Mouse (Mus musculus): ENCODE measurements around the gene Stard9. TPM values are rescaled to one million over a fixed set of nuclear protein-coding genes. Genes with fewer than 3 reads are reported as not detected.
A peak's percentile ranks its signal among the peaks of the same experiment; 100 is the strongest.

Stard9 gene
- total RNA-seq (2014; rRNA removed), result 3.3 and 4.4 TPM in 2 replicates
- 0.78 and 1.4 TPM in 2 replicates for polyA plus RNA-seq (2012; rRNA removed)

GRCm38 (mm10) chr2:120628886-120629735 lies at the start of gene Stard9:
Gene Stard9, plus strand, starts transcription at chr2:120629121.
- Histone ChIP-seq H3K9ac (ENCODE audit: low read depth, low read length) (peak within 1 kb of the TSS; percentile 55), H3K4me3 (ENCODE audit: insufficient read depth, low read depth, low read length) (peak within 1 kb of the TSS; percentile 72), H3K4me1 (ENCODE audit: control insufficient read depth, insufficient read depth, low read length) (0 out of 2 replicates have a peak, but pooled peaks cover 1% of the 10 kb centered on the region), H3K27me3 (ENCODE audit: control insufficient read depth, insufficient read depth, low read length) (no peaks in the 10 kb centered on the region), H3K36me3 (ENCODE audit: control insufficient read depth, insufficient read depth, low read length) (no peaks in the 10 kb centered on the region), H3K27ac (replicated peaks; ENCODE audit: insufficient read depth, low read depth, low read length) (peak within 1 kb of the TSS; percentile 13; the same call in 1 of the 2 replicates), H3K79me2 (ENCODE audit: control insufficient read depth, insufficient read depth, low read length) (no peaks in the 10 kb centered on the region)
- peak; percentile 88 for DNase-seq (ENCODE audit: extremely low read depth, low read depth, low spot score)
- 6% methylated on average over 36 of the region's 36 CpGs for WGBS
- TF ChIP-seq POLR2A (IDR thresholded peaks at IDR 0.05; ENCODE audit: extremely low read depth, insufficient read depth, low read length) (no peak), CTCF (IDR thresholded peaks at IDR 0.05; ENCODE audit: low read depth, low read length) (no peak)

- Histone ChIP-seq H3K4me1 (ENCODE audit: control insufficient read depth, insufficient read depth, low read length) (no peaks in the 10 kb centered on the region), H3K79me2 (ENCODE audit: control insufficient read depth, insufficient read depth, low read length) (no peaks in the 10 kb centered on the region), H3K27ac (replicated peaks; ENCODE audit: insufficient read depth, low read depth, low read length) (no peak overlapping the region), H3K36me3 (ENCODE audit: control insufficient read depth, insufficient read depth, low read length) (peaks cover 39% of the 10 kb centered on the region), H3K27me3 (ENCODE audit: control insufficient read depth, insufficient read depth, low read length) (no peaks in the 10 kb centered on the region), H3K4me3 (ENCODE audit: insufficient read depth, low read depth, low read length) (no peak overlapping the region), H3K9ac (ENCODE audit: low read depth, low read length) (no peak overlapping the region)
- DNase-seq (ENCODE audit: extremely low read depth, low read depth, low spot score), result no peak
- WGBS, result 94% methylated on average over 5 of the region's 5 CpGs
- TF ChIP-seq CTCF (IDR thresholded peaks at IDR 0.05; ENCODE audit: low read depth, low read length) (no peak), POLR2A (IDR thresholded peaks at IDR 0.05; ENCODE audit: extremely low read depth, insufficient read depth, low read length) (no peak)
Observed at GRCm38 (mm10) chr2:120589759-120590158, 39.2 kb upstream of the Stard9 start.

- 93% methylated on average over 1 of the region's 1 CpGs for WGBS
- no peak overlapping the region for H3K4me3 ChIP-seq (ENCODE audit: insufficient read depth, low read depth, low read length)
- no peaks in the 10 kb centered on the region for H3K79me2 ChIP-seq (ENCODE audit: control insufficient read depth, insufficient read depth, low read length)
- DNase-seq (ENCODE audit: extremely low read depth, low read depth, low spot score), result no peak
- no peak overlapping the region for H3K9ac ChIP-seq (ENCODE audit: low read depth, low read length)
- H3K4me1 ChIP-seq (ENCODE audit: control insufficient read depth, insufficient read depth, low read length), result no peaks in the 10 kb centered on the region
- peaks cover 39% of the 10 kb centered on the region for H3K36me3 ChIP-seq (ENCODE audit: control insufficient read depth, insufficient read depth, low read length)
- H3K27ac ChIP-seq (replicated peaks; ENCODE audit: insufficient read depth, low read depth, low read length), result no peak overlapping the region
- H3K27me3 ChIP-seq (ENCODE audit: control insufficient read depth, insufficient read depth, low read length), result no peaks in the 10 kb centered on the region
- TF ChIP-seq POLR2A (IDR thresholded peaks at IDR 0.05; ENCODE audit: extremely low read depth, insufficient read depth, low read length), result no peak
- TF ChIP-seq CTCF (IDR thresholded peaks at IDR 0.05; ENCODE audit: low read depth, low read length), result no peak
Observed at GRCm38 (mm10) chr2:120592227-120592626, 36.7 kb upstream of the Stard9 start.

DNA sequence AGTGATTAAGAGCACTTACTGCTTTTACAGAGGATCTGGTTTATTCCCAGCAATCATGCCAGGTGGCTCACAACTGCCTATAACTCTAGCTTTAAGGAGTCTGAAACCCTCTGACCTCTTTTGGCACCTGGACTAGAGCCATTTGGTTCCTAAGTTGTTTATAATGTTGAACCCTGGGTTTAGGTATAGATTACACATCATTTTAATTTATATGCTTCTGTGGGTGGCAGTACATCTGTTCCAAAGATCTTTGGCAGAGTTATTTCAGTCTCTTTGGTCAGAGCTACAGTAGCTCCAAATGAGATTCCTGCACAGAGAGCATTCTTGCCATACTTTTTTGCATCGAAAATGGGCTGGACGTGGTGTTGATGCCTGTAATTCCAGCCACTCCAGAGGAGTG lies 31.2 kb upstream of the Stard9 start:
- peaks cover 56% of the 10 kb centered on the region for H3K36me3 ChIP-seq (ENCODE audit: control insufficient read depth, insufficient read depth, low read length)
- H3K79me2 ChIP-seq (ENCODE audit: control insufficient read depth, insufficient read depth, low read length), result no peaks in the 10 kb centered on the region
- no peak for DNase-seq (ENCODE audit: extremely low read depth, low read depth, low spot score)
- H3K27ac ChIP-seq (replicated peaks; ENCODE audit: insufficient read depth, low read depth, low read length), result no peak overlapping the region
- H3K27me3 ChIP-seq (ENCODE audit: control insufficient read depth, insufficient read depth, low read length), result no peaks in the 10 kb centered on the region
- no peaks in the 10 kb centered on the region for H3K4me1 ChIP-seq (ENCODE audit: control insufficient read depth, insufficient read depth, low read length)
- H3K9ac ChIP-seq (ENCODE audit: low read depth, low read length), result no peak overlapping the region
- 95% methylated on average over 2 of the region's 2 CpGs for WGBS
- no peak for TF ChIP-seq POLR2A (IDR thresholded peaks at IDR 0.05; ENCODE audit: extremely low read depth, insufficient read depth, low read length)
- TF ChIP-seq CTCF (IDR thresholded peaks at IDR 0.05; ENCODE audit: low read depth, low read length), result no peak
- H3K4me3 ChIP-seq (ENCODE audit: insufficient read depth, low read depth, low read length), result no peak overlapping the region

DNA sequence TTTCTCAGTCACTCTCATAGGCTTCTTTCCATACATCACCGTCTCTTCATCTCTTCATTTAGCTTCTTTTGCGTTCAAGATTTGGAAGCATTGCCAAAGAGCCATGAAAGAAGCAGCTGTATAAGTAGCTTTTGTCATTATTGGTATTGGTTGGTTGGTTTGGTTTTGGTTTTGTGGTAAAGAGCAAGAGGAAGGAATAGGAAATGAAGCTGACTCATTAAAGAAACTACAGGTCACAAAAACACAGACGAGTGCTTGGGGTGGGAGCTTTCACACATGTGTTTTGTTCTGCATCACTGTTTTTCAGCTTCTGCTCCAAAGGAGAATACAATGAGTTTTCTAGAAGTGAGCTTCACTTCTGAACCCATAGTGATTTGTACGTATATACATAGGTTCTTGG lies 29.4 kb upstream of the Stard9 start:
- no peaks in the 10 kb centered on the region for H3K4me1 ChIP-seq (ENCODE audit: control insufficient read depth, insufficient read depth, low read length)
- H3K27me3 ChIP-seq (ENCODE audit: control insufficient read depth, insufficient read depth, low read length), result no peaks in the 10 kb centered on the region
- H3K9ac ChIP-seq (ENCODE audit: low read depth, low read length), result no peak overlapping the region
- H3K4me3 ChIP-seq (ENCODE audit: insufficient read depth, low read depth, low read length), result no peak overlapping the region
- no peak overlapping the region for H3K27ac ChIP-seq (replicated peaks; ENCODE audit: insufficient read depth, low read depth, low read length)
- peaks cover 56% of the 10 kb centered on the region for H3K36me3 ChIP-seq (ENCODE audit: control insufficient read depth, insufficient read depth, low read length)
- H3K79me2 ChIP-seq (ENCODE audit: control insufficient read depth, insufficient read depth, low read length), result no peaks in the 10 kb centered on the region
- TF ChIP-seq POLR2A (IDR thresholded peaks at IDR 0.05; ENCODE audit: extremely low read depth, insufficient read depth, low read length) (no peak), CTCF (IDR thresholded peaks at IDR 0.05; ENCODE audit: low read depth, low read length) (no peak)
- no peak for DNase-seq (ENCODE audit: extremely low read depth, low read depth, low spot score)
- 90% methylated on average over 4 of the region's 4 CpGs for WGBS

All from liver, adult 2 months (tissue).